Mouse (Mus musculus) liver, embryonic 16.5 days (tissue): ENCODE data around the gene Krt36. TPM values are rescaled to one million over a fixed set of nuclear protein-coding genes. Genes with fewer than 3 reads are reported as not detected.

Experiments
- ATAC-seq: fragments of 200-750 bp; cut with Nextera tagmentation; 2 replicates; pipeline ENCODE4 v1.8.0; 2017; ENCODE audit warnings: low read depth, mild to moderate bottlenecking, moderate number of reproducible peaks, moderate library complexity
- H3K27ac ChIP-seq: fragments of 300-500 bp; sonication (generic); 2 replicates; pipeline ENCODE4 v1.5.1; 2014; ENCODE audit warnings: mild to moderate bottlenecking, low read length
- H3K27me3 ChIP-seq: fragments of 300-500 bp; sonication (generic); 2 replicates; pipeline ENCODE4 v1.6.1; 2014; ENCODE audit warnings: low read depth, low read length, mixed read lengths; ENCODE audit not compliant: control insufficient read depth, insufficient read depth
- H3K36me3 ChIP-seq: fragments of 300-500 bp; sonication (generic); 2 replicates; pipeline ENCODE4 v1.6.1; 2014; ENCODE audit warnings: mild to moderate bottlenecking; ENCODE audit not compliant: control insufficient read depth, insufficient read depth
- H3K4me1 ChIP-seq: fragments of 300-500 bp; sonication (generic); 2 replicates; pipeline ENCODE4 v1.6.1; 2014; ENCODE audit warnings: low read depth, low read length, mixed read lengths; ENCODE audit not compliant: control insufficient read depth
- H3K4me2 ChIP-seq: fragments of 300-500 bp; sonication (generic); 2 replicates; pipeline ENCODE4 v1.6.1; 2014; ENCODE audit warnings: low read depth, low read length, mixed read lengths
- H3K4me3 ChIP-seq: fragments of 300-500 bp; sonication (generic); 2 replicates; pipeline ENCODE4 v1.5.1; 2014; ENCODE audit warnings: low read depth, mild to moderate bottlenecking, low read length
- H3K9ac ChIP-seq: fragments of 300-500 bp; sonication (generic); 2 replicates; pipeline ENCODE4 v1.6.1; 2014; ENCODE audit warnings: low read depth, low read length
- H3K9me3 ChIP-seq: fragments of 300-500 bp; sonication (generic); replicated peaks from 2 replicates; pipeline ENCODE4 v1.6.1; 2016; ENCODE audit warnings: low read length; ENCODE audit not compliant: control insufficient read depth
- WGBS: fragments of 180-500 bp; shearing (Covaris S2); extraction: QIAGEN DNeasy Blood & Tissue Kit; methylation state at CpG from one replicate; pipeline ENCODE4 v1.1.7; 2014; ENCODE audit not compliant: insufficient replicate concordance; 5-methylcytosine and 5-hydroxymethylcytosine counted together
- polyA plus RNA-seq: library from polyadenylated mRNA; unstranded; fragments of >200 nt; fragmentation: Nextera tagmentation; extraction: Ambion mirVana; gene quantifications from 2 replicates; pipeline ENCODE4 v1.2.1, GENCODE M21; 2015

Gene Krt36
- polyA plus RNA-seq, result not detected in 2 replicates

DNA sequence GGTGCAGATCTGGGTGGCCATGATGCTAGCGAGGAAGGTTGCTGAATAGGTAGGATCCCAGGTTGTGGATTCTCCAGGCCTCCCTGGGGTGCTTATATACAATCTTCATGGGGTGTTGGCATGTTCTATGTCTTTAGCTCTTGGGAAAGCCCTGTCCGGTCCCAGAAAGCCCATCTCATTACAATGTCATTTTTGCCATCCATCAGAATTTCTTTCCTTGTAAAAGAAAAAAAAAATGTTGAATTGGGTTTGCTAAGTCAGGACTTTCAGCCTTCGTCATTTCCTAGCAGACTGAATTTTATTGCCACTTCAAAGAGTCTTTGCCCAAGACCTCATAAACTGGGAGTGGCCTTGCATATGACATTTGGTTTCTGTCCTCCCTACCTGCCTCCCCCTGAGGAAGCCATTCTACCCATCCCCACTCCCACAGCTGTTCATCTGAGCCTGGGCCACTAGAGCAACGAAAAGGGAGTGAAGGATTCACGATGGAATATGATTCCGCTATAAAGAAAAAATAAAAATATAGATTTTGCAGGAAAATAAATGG, at the start of gene Krt36:
TSS of gene Krt36 (minus strand) at position 51 of the 547 bp plus-strand sequence.
- no peak for ATAC-seq

DNA sequence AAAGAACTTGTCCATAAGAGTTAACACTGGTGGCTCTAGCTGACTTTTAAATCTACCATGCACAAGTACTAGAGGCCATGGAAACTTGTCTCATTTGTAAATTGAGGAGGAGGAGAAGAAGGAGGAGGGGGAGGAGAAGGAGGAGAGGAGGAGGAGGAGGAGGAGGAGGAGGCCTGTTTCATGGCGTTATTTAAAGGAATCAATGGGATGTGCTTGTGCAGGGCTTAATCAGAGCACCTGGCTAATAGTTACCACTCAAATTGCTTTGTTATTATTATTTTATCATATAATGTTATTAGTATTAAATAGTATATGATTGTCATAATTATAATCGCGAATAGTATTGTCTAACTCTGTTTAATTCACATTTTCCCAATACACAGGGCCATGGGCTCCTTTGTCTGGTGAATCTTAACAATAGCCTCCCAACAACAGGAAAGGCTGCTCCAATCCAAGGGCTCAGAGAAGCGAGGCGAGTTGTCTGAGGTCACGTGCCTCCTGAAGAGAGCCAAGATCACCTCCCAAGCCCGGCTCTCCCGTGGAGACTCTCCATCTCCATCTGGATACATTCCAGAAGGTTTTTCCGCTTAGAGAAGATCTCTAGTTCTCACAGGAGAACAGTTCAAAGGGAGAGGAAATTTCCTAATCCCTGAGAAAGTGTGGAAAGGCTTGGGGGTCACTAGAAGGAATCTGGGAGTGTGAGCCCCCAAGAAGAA, 43.3 kb upstream of the Krt36 start, which contains the start of gene Krt19:
TSS of gene Krt19 (minus strand) at position 51 of the 716 bp plus-strand sequence.
- Histone ChIP-seq H3K9ac (no peak within 1 kb of the TSS), H3K27me3 (peaks cover 20% of the 10 kb centered on the region), H3K36me3 (no peaks in the 10 kb centered on the region), H3K4me3 (no peak within 1 kb of the TSS), H3K9me3 (no peaks in the 10 kb centered on the region), H3K4me1 (no peaks in the 10 kb centered on the region), H3K4me2 (no peak within 1 kb of the TSS), H3K27ac (no peak within 1 kb of the TSS)
- 42% methylated on average over 9 of the region's 9 CpGs for WGBS
- no peak for ATAC-seq

More for the DNA sequence above, at the start of gene Krt36:
- H3K36me3 ChIP-seq, result no peaks in the 10 kb centered on the region
- no peaks in the 10 kb centered on the region for H3K4me1 ChIP-seq
- H3K4me3 ChIP-seq, result no peak within 1 kb of the TSS
- no peaks in the 10 kb centered on the region for H3K9me3 ChIP-seq
- H3K4me2 ChIP-seq, result no peak within 1 kb of the TSS
- no peaks in the 10 kb centered on the region for H3K27me3 ChIP-seq
- no peak within 1 kb of the TSS for H3K9ac ChIP-seq
- no peak within 1 kb of the TSS for H3K27ac ChIP-seq
- 63% methylated on average over 6 of the region's 6 CpGs for WGBS

DNA sequence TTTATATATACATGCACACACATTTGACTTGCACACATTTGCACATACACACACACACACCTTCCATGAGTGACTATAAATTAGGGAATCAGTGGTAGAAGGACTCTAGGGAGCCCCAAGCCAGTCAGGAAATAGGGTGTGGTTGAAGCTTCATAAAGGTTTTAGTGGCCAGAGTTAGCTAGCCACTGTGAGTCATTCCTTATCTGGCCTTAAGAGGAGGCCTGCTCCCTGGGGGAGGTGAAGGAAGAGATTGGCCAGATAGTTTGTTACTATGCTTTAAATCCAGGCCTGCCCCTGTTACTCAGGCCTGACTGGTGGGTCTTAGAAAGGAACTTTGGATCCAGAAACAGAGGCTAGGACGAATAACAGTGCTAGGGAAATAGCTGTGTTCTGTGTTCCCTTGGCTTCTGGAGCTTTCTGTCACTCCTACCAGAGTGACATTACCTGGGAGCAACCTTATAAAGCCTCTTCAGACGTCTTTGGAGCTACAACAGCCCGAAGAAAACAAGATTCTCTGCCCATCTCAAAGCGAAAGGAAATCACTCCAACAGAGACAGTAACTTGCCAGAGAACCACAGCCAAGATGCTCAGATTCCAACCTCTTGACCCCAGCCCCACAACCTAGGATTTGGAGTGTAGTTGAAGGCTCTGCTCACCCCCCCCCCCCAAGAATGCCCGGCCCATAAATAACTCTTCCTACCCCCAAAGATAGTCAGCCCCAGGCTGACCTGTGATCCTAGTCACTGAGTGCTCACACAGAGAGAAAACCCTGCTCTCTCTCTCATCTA, 42.3 kb upstream of the Krt36 start:
- 44% methylated on average over 5 of the region's 5 CpGs for WGBS
- Histone ChIP-seq H3K9ac (no peak overlapping the region), H3K4me3 (no peak overlapping the region), H3K27me3 (peaks cover 20% of the 10 kb centered on the region), H3K4me2 (no peak overlapping the region), H3K4me1 (no peaks in the 10 kb centered on the region), H3K36me3 (no peaks in the 10 kb centered on the region), H3K27ac (no peak overlapping the region), H3K9me3 (no peaks in the 10 kb centered on the region)
- no peak for ATAC-seq

DNA sequence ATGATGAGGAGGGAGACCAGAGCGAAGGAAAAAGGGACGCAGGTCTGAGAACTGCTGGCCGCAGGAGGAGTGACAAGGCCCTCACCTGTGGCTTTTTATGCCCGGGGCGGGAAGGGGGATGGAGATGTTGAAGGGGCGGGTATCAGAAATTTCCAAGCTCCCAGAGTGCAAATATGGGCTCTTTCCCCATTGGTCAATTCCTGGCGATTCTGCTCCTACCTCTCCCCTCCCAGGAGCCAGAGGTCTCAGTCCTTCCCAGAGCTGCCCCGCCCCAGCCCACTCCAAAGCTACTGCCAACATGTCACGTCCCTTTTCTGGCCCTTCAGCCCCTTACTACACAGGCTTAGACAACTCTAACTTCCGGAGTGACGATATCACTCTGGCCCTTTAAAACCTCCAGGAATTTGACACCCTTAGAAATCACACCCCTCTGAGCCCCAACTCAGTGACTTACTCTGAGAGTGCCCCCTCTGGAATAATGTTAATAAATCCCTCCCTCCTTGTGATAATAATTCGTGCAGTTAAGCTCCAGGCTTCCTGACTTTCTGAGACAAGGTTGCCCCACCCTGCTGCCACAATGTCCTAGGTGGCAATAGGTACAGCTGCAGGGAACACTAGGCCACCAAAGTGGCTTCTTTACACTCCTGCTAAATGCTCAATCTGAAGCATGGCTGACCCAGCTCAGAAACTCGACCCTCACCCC, 40.6 kb upstream of the Krt36 start:
- H3K4me3 ChIP-seq, result no peak overlapping the region
- WGBS, result 3% methylated on average over 13 of the region's 13 CpGs
- H3K9me3 ChIP-seq, result no peaks in the 10 kb centered on the region
- H3K9ac ChIP-seq, result no peak overlapping the region
- ATAC-seq, result no peak
- no peak overlapping the region for H3K27ac ChIP-seq
- H3K27me3 ChIP-seq, result peaks cover 20% of the 10 kb centered on the region
- H3K4me2 ChIP-seq, result no peak overlapping the region
- H3K36me3 ChIP-seq, result no peaks in the 10 kb centered on the region
- H3K4me1 ChIP-seq, result no peaks in the 10 kb centered on the region

DNA sequence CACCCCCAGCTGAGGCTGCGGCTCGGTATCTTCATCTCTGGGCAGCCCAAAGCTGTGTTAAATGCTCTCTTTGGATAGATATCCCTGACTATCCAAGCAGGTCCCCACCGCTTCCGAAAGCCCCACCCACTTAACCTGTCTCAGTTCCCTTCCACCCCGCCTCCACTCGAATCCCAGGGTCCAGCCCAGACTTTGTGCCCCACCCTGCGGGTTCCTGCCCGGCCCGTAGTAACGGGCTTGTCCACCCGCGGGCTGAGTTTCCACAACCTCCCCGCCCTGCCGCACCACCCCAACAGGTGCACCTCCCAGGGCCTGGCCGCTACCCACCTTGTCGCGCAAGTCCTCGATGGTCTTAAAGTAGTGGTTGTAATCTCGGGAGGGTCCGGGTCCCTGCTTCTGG, 39.7 kb upstream of the Krt36 start:
- 2% methylated on average over 20 of the region's 20 CpGs for WGBS
- Histone ChIP-seq H3K27ac (no peak overlapping the region), H3K4me3 (no peak overlapping the region), H3K9me3 (no peaks in the 10 kb centered on the region), H3K4me2 (no peak overlapping the region), H3K9ac (no peak overlapping the region), H3K4me1 (no peaks in the 10 kb centered on the region), H3K27me3 (peaks cover 20% of the 10 kb centered on the region), H3K36me3 (no peaks in the 10 kb centered on the region)
- ATAC-seq, result no peak

DNA sequence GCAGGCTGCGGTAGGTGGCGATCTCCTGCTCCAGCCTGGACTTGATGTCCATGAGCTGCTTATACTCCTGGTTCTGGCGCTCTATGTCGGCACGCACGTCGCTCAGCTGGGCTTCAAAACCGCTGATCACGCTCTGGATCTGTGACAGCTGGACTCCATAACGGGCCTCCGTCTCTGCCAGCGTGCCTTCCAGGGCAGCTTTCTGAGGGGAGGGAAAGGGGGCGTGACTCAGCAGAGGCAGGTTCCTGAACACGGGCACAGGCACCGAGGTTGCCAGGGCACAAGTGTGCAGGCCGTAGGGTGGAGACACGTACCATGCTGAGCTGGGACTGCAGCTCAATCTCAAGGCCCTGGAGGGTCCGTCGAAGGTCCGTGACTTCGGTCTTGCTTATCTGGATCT, 35.5 kb upstream of the Krt36 start:
- peaks cover 14% of the 10 kb centered on the region for H3K27me3 ChIP-seq
- no peaks in the 10 kb centered on the region for H3K9me3 ChIP-seq
- H3K4me3 ChIP-seq, result no peak overlapping the region
- ATAC-seq, result no peak
- no peak overlapping the region for H3K4me2 ChIP-seq
- WGBS, result 77% methylated on average over 21 of the region's 21 CpGs
- no peaks in the 10 kb centered on the region for H3K36me3 ChIP-seq
- H3K9ac ChIP-seq, result no peak overlapping the region
- H3K4me1 ChIP-seq, result no peaks in the 10 kb centered on the region
- no peak overlapping the region for H3K27ac ChIP-seq

DNA sequence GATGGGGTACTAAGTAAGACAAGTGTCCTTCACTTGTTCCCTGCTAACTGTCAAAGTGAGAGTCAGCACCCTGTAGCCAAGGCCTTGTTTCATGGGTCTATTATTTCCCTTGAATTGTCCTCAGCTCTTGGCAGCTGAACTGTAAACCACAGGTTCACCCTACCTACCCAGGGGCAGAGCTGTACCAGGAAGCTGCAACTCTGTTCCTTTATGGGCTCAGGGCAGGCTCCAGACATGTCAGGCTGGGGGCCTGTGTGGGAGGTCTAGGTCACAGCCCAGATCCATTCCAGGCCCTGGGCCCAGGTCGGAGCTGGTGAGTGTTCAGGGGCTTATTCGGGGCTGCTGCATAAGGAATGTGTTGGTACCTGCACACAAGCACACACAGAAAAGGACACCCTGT, 34.0 kb upstream of the Krt36 start:
- H3K36me3 ChIP-seq, result no peaks in the 10 kb centered on the region
- no peak overlapping the region for H3K4me3 ChIP-seq
- ATAC-seq, result no peak
- H3K4me1 ChIP-seq, result no peaks in the 10 kb centered on the region
- no peak overlapping the region for H3K4me2 ChIP-seq
- no peak overlapping the region for H3K27ac ChIP-seq
- H3K9ac ChIP-seq, result no peak overlapping the region
- 66% methylated on average over 2 of the region's 2 CpGs for WGBS
- H3K27me3 ChIP-seq, result no peaks in the 10 kb centered on the region; the same call in 1 of the 2 replicates
- H3K9me3 ChIP-seq, result no peaks in the 10 kb centered on the region

DNA sequence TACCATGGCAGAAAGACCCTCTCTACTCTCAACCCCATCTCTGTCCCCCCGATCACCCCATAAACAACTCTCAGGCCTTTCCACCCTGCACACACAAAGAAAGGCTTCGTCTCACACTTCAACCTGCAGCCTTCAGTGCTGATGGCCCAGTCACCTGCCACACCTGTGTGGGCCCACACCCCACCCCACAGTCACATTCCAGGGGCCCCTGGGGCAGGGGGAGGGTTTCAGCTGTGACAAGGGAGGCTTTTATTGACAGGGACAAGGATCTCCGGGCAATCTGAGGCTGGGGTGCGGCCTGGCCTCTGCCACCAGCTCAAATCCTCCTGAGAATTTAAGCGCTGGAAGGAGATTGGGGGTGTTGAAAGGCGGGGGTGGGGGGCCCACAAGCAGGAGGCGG, 33.4 kb upstream of the Krt36 start:
- Histone ChIP-seq H3K36me3 (no peaks in the 10 kb centered on the region), H3K4me3 (no peak overlapping the region), H3K27me3 (no peaks in the 10 kb centered on the region), H3K4me2 (no peak overlapping the region), H3K9me3 (no peaks in the 10 kb centered on the region), H3K9ac (no peak overlapping the region), H3K27ac (no peak overlapping the region), H3K4me1 (no peaks in the 10 kb centered on the region)
- WGBS, result 57% methylated on average over 7 of the region's 7 CpGs
- no peak for ATAC-seq
